Mouse (Mus musculus) CH12.LX (cell line): ENCODE data around the gene 1700016C15Rik.

ENCODE experiments used
- CTCF ChIP-seq, 2 experiments: IDR thresholded peaks in 1 of 2; conservative IDR thresholded peaks in 1 of 2; 2 replicates each; pipeline ENCODE4 v1.5.1; 2011 to 2012; ENCODE audit warnings: low read depth in 2 of 2, low read length in 2 of 2, improper control_type of control experiment in 1 of 2, inconsistent platforms in 1 of 2, mild to moderate bottlenecking in 1 of 2, moderate library complexity in 1 of 2
- EP300 ChIP-seq: IDR thresholded peaks from 2 replicates; pipeline ENCODE4 v1.6.1; 2011; ENCODE audit warnings: low read length, improper control_type of control experiment
- MEF2A ChIP-seq: IDR thresholded peaks from 2 replicates; pipeline ENCODE4 v1.6.1; 2014; ENCODE audit warnings: low read depth, mild to moderate bottlenecking, inconsistent platforms, low read length, improper control_type of control experiment, borderline replicate concordance
- NELFE ChIP-seq: IDR thresholded peaks from 2 replicates; pipeline ENCODE4 v1.6.1; 2011; ENCODE audit warnings: low read depth, low read length, improper control_type of control experiment
- PAX5 ChIP-seq: IDR thresholded peaks from 2 replicates; pipeline ENCODE4 v1.6.1; 2012; ENCODE audit warnings: low read length, inconsistent platforms, mixed read lengths

DNA sequence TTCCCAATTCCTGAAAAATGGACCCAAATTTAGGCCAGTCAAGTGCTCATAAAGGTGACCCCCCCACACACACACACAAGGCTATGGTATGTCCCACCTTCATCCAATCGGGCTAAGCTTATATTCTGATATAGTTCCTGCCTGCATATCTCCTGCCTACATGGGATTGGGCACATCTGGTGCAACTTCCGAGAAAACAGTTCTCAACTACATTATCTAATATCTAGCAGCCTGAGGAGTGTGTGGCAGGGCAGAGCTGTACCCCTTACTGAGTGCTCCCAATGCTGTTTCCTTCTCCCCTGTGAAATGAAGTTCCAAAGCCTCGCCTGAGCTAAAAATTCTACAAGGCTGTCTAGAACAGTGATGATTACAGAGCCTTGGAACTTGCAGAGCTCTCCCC, 13.2 kb upstream of the 1700016C15Rik start:
- no peak for TF ChIP-seq CTCF (conservative IDR thresholded peaks at IDR 0.05 in 1 of 2, IDR thresholded peaks at IDR 0.05 in 1 of 2; ENCODE audit: low read depth in 2 of 2, low read length in 2 of 2)
- no peak for TF ChIP-seq MEF2A
- no peak for TF ChIP-seq NELFE
- no peak for TF ChIP-seq PAX5
- no peak for TF ChIP-seq EP300
